Mouse (Mus musculus): ENCODE results near the gene Wdr31. TPM values are rescaled to one million over a fixed set of nuclear protein-coding genes. Genes with fewer than 3 reads are reported as not detected.

Gene Wdr31
- polyA plus RNA-seq, 1 experiment = 0.62 TPM

- Histone ChIP-seq H3K27ac (ENCODE audit: insufficient read depth, low read depth, low read length) (no peak overlapping the region), H3K27me3 (ENCODE audit: control insufficient read depth, insufficient read depth, low read length) (no peaks in the 10 kb centered on the region), H3K4me3 (ENCODE audit: low read depth, low read length) (no peak overlapping the region), H3K36me3 (ENCODE audit: control insufficient read depth, insufficient read depth, low read length) (peaks cover 88% of the 10 kb centered on the region), H3K4me1 (ENCODE audit: control insufficient read depth, insufficient read depth, insufficient read length, low read length) (no peaks in the 10 kb centered on the region)
- WGBS = 86% methylated on average over 8 of the region's 8 CpGs
- TF ChIP-seq CTCF (IDR thresholded peaks at IDR 0.05; ENCODE audit: extremely low read depth, insufficient read length, insufficient replicate concordance, low read depth, low read length) = no peak
These were observed 52.2 kb downstream of the Wdr31 start for GRCm38 (mm10) chr4:62418448-62418847.

- no peak for TF ChIP-seq POLR2A (IDR thresholded peaks at IDR 0.05; ENCODE audit: low read depth, low read length)
- TF ChIP-seq CTCF (IDR thresholded peaks at IDR 0.05; ENCODE audit: extremely low read depth, insufficient read length, insufficient replicate concordance, low read depth, low read length) = no peak
- H3K27ac ChIP-seq (ENCODE audit: insufficient read depth, low read depth, low read length) = no peak overlapping the region
- H3K36me3 ChIP-seq (ENCODE audit: control insufficient read depth, insufficient read depth, low read length) = peaks cover 49% of the 10 kb centered on the region
- H3K4me3 ChIP-seq (ENCODE audit: low read depth, low read length) = no peak overlapping the region
- H3K27me3 ChIP-seq (ENCODE audit: control insufficient read depth, insufficient read depth, low read length) = no peaks in the 10 kb centered on the region
- H3K4me1 ChIP-seq (ENCODE audit: control insufficient read depth, insufficient read depth, insufficient read length, low read length) = no peaks in the 10 kb centered on the region
- WGBS = 90% methylated on average over 10 of the region's 10 CpGs
These were observed 59.1 kb downstream of the Wdr31 start for GRCm38 (mm10) chr4:62411606-62412005.

- H3K27me3 ChIP-seq (ENCODE audit: control insufficient read depth, insufficient read depth, low read length) = no peaks in the 10 kb centered on the region
- H3K4me1 ChIP-seq (ENCODE audit: control insufficient read depth, insufficient read depth, insufficient read length, low read length) = no peaks in the 10 kb centered on the region
- H3K36me3 ChIP-seq (ENCODE audit: control insufficient read depth, insufficient read depth, low read length) = peaks cover 36% of the 10 kb centered on the region
- WGBS = 68% methylated on average over 2 of the region's 2 CpGs
- no peak overlapping the region for H3K4me3 ChIP-seq (ENCODE audit: low read depth, low read length)
- TF ChIP-seq POLR2A (IDR thresholded peaks at IDR 0.05; ENCODE audit: low read depth, low read length) = no peak
- TF ChIP-seq CTCF (IDR thresholded peaks at IDR 0.05; ENCODE audit: extremely low read depth, insufficient read length, insufficient replicate concordance, low read depth, low read length) = no peak
- no peak overlapping the region for H3K27ac ChIP-seq (ENCODE audit: insufficient read depth, low read depth, low read length)
These were observed 60.4 kb downstream of the Wdr31 start for GRCm38 (mm10) chr4:62410325-62410724.

GRCm38 (mm10) chr4:62409615-62410014, 61.1 kb downstream of the Wdr31 start:
- Histone ChIP-seq H3K27me3 (ENCODE audit: control insufficient read depth, insufficient read depth, low read length) (no peaks in the 10 kb centered on the region), H3K27ac (ENCODE audit: insufficient read depth, low read depth, low read length) (no peak overlapping the region), H3K4me3 (ENCODE audit: low read depth, low read length) (peak overlapping the region; percentile 36), H3K4me1 (ENCODE audit: control insufficient read depth, insufficient read depth, insufficient read length, low read length) (no peaks in the 10 kb centered on the region), H3K36me3 (ENCODE audit: control insufficient read depth, insufficient read depth, low read length) (peaks cover 30% of the 10 kb centered on the region)
- 8% methylated on average over 6 of the region's 6 CpGs for WGBS
- TF ChIP-seq CTCF (IDR thresholded peaks at IDR 0.05; ENCODE audit: extremely low read depth, insufficient read length, insufficient replicate concordance, low read depth, low read length) = no peak
- TF ChIP-seq POLR2A (IDR thresholded peaks at IDR 0.05; ENCODE audit: low read depth, low read length) = no peak

GRCm38 (mm10) chr4:62408601-62409282, 62.0 kb downstream of the Wdr31 start, which contains the start of the genes Cdc26 and Prpf4:
TSS of gene Cdc26 (minus strand) at chr4:62408642.
TSS of gene Prpf4 (plus strand) at chr4:62408797.
- H3K4me3 ChIP-seq (ENCODE audit: low read depth, low read length) = peak within 1 kb of the TSS; percentile 87
- TF ChIP-seq POLR2A (IDR thresholded peaks at IDR 0.05; ENCODE audit: low read depth, low read length) (peak; percentile 61; the same call in 1 of the 2 replicates), CTCF (IDR thresholded peaks at IDR 0.05; ENCODE audit: extremely low read depth, insufficient read length, insufficient replicate concordance, low read depth, low read length) (no peak)
- no peaks in the 10 kb centered on the region for H3K27me3 ChIP-seq (ENCODE audit: control insufficient read depth, insufficient read depth, low read length)
- peak within 1 kb of the TSS; percentile 64 for H3K27ac ChIP-seq (ENCODE audit: insufficient read depth, low read depth, low read length)
- under 1% methylated on average over 39 of the region's 39 CpGs for WGBS
- H3K4me1 ChIP-seq (ENCODE audit: control insufficient read depth, insufficient read depth, insufficient read length, low read length) = no peaks in the 10 kb centered on the region
- H3K36me3 ChIP-seq (ENCODE audit: control insufficient read depth, insufficient read depth, low read length) = peaks cover 25% of the 10 kb centered on the region

- under 1% methylated on average over 35 of the region's 35 CpGs for WGBS
- Histone ChIP-seq H3K36me3 (ENCODE audit: control insufficient read depth, insufficient read depth, low read length) (peaks cover 20% of the 10 kb centered on the region), H3K27ac (ENCODE audit: insufficient read depth, low read depth, low read length) (peak overlapping the region; percentile 64), H3K4me3 (ENCODE audit: low read depth, low read length) (peak overlapping the region; percentile 71), H3K27me3 (ENCODE audit: control insufficient read depth, insufficient read depth, low read length) (no peaks in the 10 kb centered on the region), H3K4me1 (ENCODE audit: control insufficient read depth, insufficient read depth, insufficient read length, low read length) (no peaks in the 10 kb centered on the region)
- TF ChIP-seq CTCF (IDR thresholded peaks at IDR 0.05; ENCODE audit: extremely low read depth, insufficient read length, insufficient replicate concordance, low read depth, low read length) (peak; percentile 65; the same call in 1 of the 2 replicates), POLR2A (IDR thresholded peaks at IDR 0.05; ENCODE audit: low read depth, low read length) (no peak)
These were observed 62.7 kb downstream of the Wdr31 start for GRCm38 (mm10) chr4:62407730-62408582.

- H3K4me1 ChIP-seq (ENCODE audit: control insufficient read depth, insufficient read depth, insufficient read length, low read length) = no peaks in the 10 kb centered on the region
- TF ChIP-seq POLR2A (IDR thresholded peaks at IDR 0.05; ENCODE audit: low read depth, low read length) (no peak), CTCF (IDR thresholded peaks at IDR 0.05; ENCODE audit: extremely low read depth, insufficient read length, insufficient replicate concordance, low read depth, low read length) (no peak)
- peaks cover 17% of the 10 kb centered on the region for H3K36me3 ChIP-seq (ENCODE audit: control insufficient read depth, insufficient read depth, low read length)
- no peak overlapping the region for H3K27ac ChIP-seq (ENCODE audit: insufficient read depth, low read depth, low read length)
- no peak overlapping the region for H3K4me3 ChIP-seq (ENCODE audit: low read depth, low read length)
- WGBS = 78% methylated on average over 4 of the region's 4 CpGs
- H3K27me3 ChIP-seq (ENCODE audit: control insufficient read depth, insufficient read depth, low read length) = no peaks in the 10 kb centered on the region
These were observed 64.6 kb downstream of the Wdr31 start for GRCm38 (mm10) chr4:62406133-62406532.

All from small intestine, adult 2 months (tissue).